Mouse (Mus musculus) midbrain, embryonic 16.5 days (tissue): ENCODE measurements around the gene Erc1. TPM values are rescaled to one million over a fixed set of nuclear protein-coding genes. Genes with fewer than 3 reads are reported as not detected.

ENCODE experiments used
- ATAC-seq: fragments of 200-750 bp; cut with Nextera tagmentation; 2 replicates; pipeline ENCODE4 v1.8.0; 2017; ENCODE audit warnings: moderate TSS enrichment
- H3K27ac ChIP-seq: fragments of 300-500 bp; sonication (generic); 2 replicates; pipeline ENCODE4 v1.5.1; 2014; ENCODE audit warnings: mild to moderate bottlenecking, low read length, mixed read lengths
- H3K27me3 ChIP-seq: fragments of 300-500 bp; sonication (generic); 2 replicates; pipeline ENCODE4 v1.6.1; 2014; ENCODE audit warnings: low read depth, low read length, mixed read lengths; ENCODE audit not compliant: control insufficient read depth, insufficient read depth
- H3K36me3 ChIP-seq: fragments of 300-500 bp; sonication (generic); 2 replicates; pipeline ENCODE4 v1.6.1; 2014; ENCODE audit warnings: mild to moderate bottlenecking, low read length, moderate library complexity, mixed read lengths; ENCODE audit not compliant: control insufficient read depth, insufficient read depth
- H3K4me1 ChIP-seq: fragments of 300-500 bp; sonication (generic); 2 replicates; pipeline ENCODE4 v1.6.1; 2014; ENCODE audit warnings: mild to moderate bottlenecking, low read length, mixed read lengths; ENCODE audit not compliant: control insufficient read depth, insufficient read depth
- H3K4me2 ChIP-seq: fragments of 300-500 bp; sonication (generic); 2 replicates; pipeline ENCODE4 v1.6.1; 2014; ENCODE audit warnings: mild to moderate bottlenecking, low read length, mixed read lengths
- H3K4me3 ChIP-seq: fragments of 300-500 bp; sonication (generic); 2 replicates; pipeline ENCODE4 v1.5.1; 2014; ENCODE audit warnings: low read depth, mild to moderate bottlenecking, low read length, moderate library complexity, mixed read lengths
- H3K9ac ChIP-seq: fragments of 300-500 bp; sonication (generic); 2 replicates; pipeline ENCODE4 v1.6.1; 2014; ENCODE audit warnings: low read depth, low read length, mixed read lengths
- H3K9me3 ChIP-seq: fragments of 300-500 bp; sonication (generic); replicated peaks from 2 replicates; pipeline ENCODE4 v1.6.1; 2014; ENCODE audit warnings: mild to moderate bottlenecking, low read length, mixed read lengths; ENCODE audit not compliant: control insufficient read depth, poor library complexity, severe bottlenecking
- WGBS: fragments of 180-500 bp; shearing (Covaris S2); extraction: QIAGEN DNeasy Blood & Tissue Kit; methylation state at CpG from one replicate; pipeline ENCODE4 v1.1.7; 2014; 5-methylcytosine and 5-hydroxymethylcytosine counted together
- polyA plus RNA-seq: library from polyadenylated mRNA; unstranded; fragments of >200 nt; fragmentation: Nextera tagmentation; extraction: Ambion mirVana; gene quantifications from 2 replicates; pipeline ENCODE4 v1.2.1, GENCODE M21; 2015

Gene Erc1
- polyA plus RNA-seq, 1 experiment from 2014 or later = 47.9 TPM

DNA sequence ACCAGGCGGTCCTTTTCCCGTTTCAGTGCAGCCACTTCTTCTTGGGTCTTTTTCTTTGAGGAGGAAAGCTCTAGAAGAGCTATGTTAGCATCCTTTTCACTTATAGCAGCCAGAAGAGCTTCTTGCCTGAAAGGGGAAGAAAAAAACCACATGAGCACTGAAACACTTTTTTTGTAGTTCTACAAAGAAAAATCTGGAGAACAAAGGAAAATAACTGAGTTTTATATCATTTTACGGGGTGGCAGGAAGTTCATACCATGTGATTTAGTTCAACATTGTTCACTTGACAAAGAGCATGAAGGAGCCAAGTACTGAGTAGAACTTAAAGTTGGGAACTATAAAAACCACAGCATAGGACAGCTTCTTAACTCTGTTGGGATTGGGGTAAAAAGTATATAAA lies 217.3 kb downstream of the Erc1 start:
- WGBS = 74% methylated on average over 3 of the region's 3 CpGs

DNA sequence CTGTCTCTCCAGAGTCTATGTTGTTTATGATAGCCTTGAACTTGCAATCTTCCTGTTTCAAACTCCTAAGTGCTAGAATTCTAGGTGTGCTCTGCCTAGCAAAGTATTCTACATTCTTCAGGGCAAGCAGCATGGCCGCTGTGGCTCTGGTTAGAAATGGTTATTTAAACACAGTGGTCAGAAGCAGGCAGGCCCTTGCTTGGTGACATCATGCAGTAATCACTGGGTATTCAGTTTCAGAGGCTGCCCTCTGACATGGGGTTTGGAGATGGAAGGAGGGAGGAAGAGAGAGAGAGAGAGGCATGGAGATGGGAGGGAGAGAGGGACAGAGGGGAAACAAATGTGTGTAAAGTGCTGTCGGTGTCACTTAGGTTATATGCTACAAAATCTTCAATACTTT lies 246.6 kb downstream of the Erc1 start:
- H3K9ac ChIP-seq = no peak overlapping the region
- WGBS = 80% methylated on average over 2 of the region's 2 CpGs
- no peak for ATAC-seq
- no peaks in the 10 kb centered on the region for H3K36me3 ChIP-seq
- H3K9me3 ChIP-seq = no peaks in the 10 kb centered on the region
- H3K4me3 ChIP-seq = no peak overlapping the region
- no peaks in the 10 kb centered on the region for H3K4me1 ChIP-seq
- H3K27ac ChIP-seq = no peak overlapping the region
- no peak overlapping the region for H3K4me2 ChIP-seq
- H3K27me3 ChIP-seq = no peaks in the 10 kb centered on the region

More for the DNA sequence above, 217.3 kb downstream of the Erc1 start:
- H3K4me3 ChIP-seq = no peak overlapping the region
- no peaks in the 10 kb centered on the region for H3K9me3 ChIP-seq
- H3K9ac ChIP-seq = no peak overlapping the region
- no peaks in the 10 kb centered on the region for H3K4me1 ChIP-seq
- ATAC-seq = no peak
- no peak overlapping the region for H3K4me2 ChIP-seq
- peaks cover 14% of the 10 kb centered on the region; the same call in 1 of the 2 replicates for H3K36me3 ChIP-seq
- H3K27me3 ChIP-seq = no peaks in the 10 kb centered on the region
- H3K27ac ChIP-seq = no peak overlapping the region

DNA sequence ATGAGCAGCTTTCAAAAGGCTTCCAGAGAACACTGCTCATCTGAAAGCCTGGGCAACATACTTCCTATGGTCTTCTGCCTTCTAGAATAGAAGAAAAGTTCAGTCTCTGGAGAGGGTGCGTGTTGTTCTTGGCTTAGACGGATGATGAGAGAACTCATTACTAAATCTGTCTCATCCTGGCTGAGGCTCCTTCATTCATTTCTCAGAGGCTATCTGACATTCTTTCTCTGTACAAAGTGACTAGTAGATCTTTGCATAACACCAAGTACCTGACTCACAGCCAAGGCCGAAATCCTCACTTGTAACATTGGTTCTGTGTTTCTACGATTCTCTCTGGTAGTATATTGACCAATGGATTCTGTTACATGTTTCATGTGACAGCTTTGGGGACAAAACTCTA lies 252.5 kb downstream of the Erc1 start:
- no peaks in the 10 kb centered on the region for H3K36me3 ChIP-seq
- H3K27me3 ChIP-seq = no peaks in the 10 kb centered on the region
- no peak overlapping the region for H3K4me3 ChIP-seq
- no peak overlapping the region for H3K4me2 ChIP-seq
- no peak overlapping the region for H3K9ac ChIP-seq
- H3K4me1 ChIP-seq = no peaks in the 10 kb centered on the region
- no peak overlapping the region for H3K27ac ChIP-seq
- ATAC-seq = no peak
- H3K9me3 ChIP-seq = no peaks in the 10 kb centered on the region
- 88% methylated on average over 4 of the region's 4 CpGs for WGBS

DNA sequence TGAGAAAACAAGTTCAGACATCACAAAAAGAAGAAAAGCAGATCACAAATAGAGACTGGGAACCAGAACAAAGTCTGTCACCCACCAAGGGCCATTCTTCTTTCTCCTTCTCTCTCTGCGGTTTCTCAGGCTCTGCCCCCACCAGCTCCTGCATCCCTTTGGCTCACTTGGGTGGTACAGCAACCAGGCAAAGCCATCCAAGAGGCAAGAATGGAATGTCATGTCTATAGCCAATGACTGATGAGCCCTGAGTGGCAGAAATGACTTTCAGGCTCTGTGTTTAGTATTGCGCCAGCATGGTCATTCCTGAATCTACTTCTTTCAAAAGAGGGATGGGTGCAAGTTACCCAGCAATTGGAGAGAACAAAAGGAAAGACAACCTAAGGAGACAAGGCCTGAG lies 257.1 kb downstream of the Erc1 start:
- 80% methylated on average over 2 of the region's 2 CpGs for WGBS
- Histone ChIP-seq H3K4me1 (no peaks in the 10 kb centered on the region), H3K27ac (no peak overlapping the region), H3K9ac (no peak overlapping the region), H3K4me3 (no peak overlapping the region), H3K4me2 (no peak overlapping the region), H3K9me3 (no peaks in the 10 kb centered on the region), H3K36me3 (no peaks in the 10 kb centered on the region), H3K27me3 (no peaks in the 10 kb centered on the region)
- no peak for ATAC-seq

DNA sequence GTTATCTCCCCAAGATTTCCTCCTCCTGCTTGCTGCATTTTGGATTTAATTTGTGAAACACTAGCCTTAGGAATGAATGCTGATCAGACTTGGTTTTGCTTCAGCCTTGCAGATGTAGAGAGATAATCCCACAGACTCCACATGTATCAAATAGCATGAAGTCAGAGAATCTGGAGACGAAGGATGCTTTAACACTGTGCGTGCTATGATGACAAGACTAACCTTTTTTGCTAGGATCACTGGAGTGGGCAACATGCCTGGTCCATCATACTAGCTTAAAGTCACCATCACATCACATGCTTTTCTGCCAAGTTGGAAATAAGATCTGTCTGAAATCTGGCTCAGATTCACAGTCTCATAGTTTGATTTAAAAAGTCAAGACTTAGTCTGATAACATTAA lies 260.1 kb downstream of the Erc1 start:
- Histone ChIP-seq H3K9me3 (no peaks in the 10 kb centered on the region), H3K9ac (no peak overlapping the region), H3K36me3 (no peaks in the 10 kb centered on the region), H3K27ac (no peak overlapping the region), H3K4me3 (no peak overlapping the region), H3K27me3 (no peaks in the 10 kb centered on the region), H3K4me2 (no peak overlapping the region), H3K4me1 (no peaks in the 10 kb centered on the region)
- 89% methylated on average over 2 of the region's 2 CpGs for WGBS
- ATAC-seq = no peak

DNA sequence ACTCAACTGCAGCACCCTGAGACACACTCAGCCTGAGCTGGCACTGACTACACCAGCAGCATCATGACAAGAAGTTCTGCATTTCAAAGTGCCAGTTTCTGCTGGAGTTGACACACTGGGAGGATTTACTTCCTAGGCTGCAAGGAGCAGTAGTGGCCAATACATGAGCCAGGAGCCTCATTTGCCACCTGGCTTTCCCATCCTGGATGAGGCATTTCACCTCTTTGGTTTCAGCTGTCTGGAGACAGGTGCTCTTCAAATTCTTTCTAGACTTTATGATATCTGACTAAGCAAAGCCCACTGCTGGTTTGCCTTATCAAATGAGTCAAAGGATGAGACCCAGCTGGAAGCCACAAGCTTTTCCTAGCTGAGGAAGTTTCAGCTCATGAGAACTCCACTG lies 260.5 kb downstream of the Erc1 start:
- H3K4me1 ChIP-seq = no peaks in the 10 kb centered on the region
- H3K9ac ChIP-seq = no peak overlapping the region
- H3K4me2 ChIP-seq = no peak overlapping the region
- H3K36me3 ChIP-seq = no peaks in the 10 kb centered on the region
- H3K9me3 ChIP-seq = no peaks in the 10 kb centered on the region
- H3K27me3 ChIP-seq = no peaks in the 10 kb centered on the region
- no peak overlapping the region for H3K27ac ChIP-seq
- no peak for ATAC-seq
- H3K4me3 ChIP-seq = no peak overlapping the region

DNA sequence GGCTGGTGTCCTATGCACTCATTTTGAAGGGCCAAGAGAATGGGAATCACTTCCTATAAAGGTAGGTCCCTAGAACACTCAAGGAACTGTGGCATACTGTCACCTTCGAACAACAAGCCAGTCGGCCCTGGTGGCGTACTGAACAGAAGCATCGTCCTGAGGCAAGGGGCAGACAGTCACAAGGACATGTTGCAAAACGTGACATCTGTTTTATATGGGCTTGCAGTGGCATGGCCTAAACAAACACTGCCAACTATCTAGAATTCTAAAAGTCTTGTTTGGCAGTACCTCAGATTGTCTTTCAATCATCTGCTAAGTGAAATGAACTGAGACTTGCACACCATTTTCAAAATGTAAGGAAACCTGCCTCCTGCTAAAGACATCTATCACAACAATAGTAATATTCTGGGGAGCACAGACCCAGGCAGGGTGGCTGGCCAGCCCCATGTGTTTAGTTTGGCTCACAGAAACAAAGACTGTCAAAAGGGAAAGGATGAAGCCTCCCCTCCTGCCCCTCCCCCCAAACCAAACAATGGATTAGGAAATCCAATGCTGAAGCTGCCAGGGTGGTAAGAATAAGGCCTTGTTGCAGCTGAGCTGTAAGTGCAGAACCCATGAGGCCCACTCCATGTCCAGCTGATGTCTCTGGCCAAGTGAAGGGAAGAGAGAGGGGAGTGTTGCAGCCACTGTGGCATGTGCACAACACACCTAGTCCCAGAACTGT lies 262.2 kb downstream of the Erc1 start:
- no peak for ATAC-seq
- no peaks in the 10 kb centered on the region for H3K9me3 ChIP-seq
- WGBS = 65% methylated on average over 5 of the region's 5 CpGs
- no peaks in the 10 kb centered on the region for H3K36me3 ChIP-seq
- H3K27me3 ChIP-seq = no peaks in the 10 kb centered on the region
- no peak overlapping the region for H3K27ac ChIP-seq
- H3K9ac ChIP-seq = no peak overlapping the region
- no peaks in the 10 kb centered on the region for H3K4me1 ChIP-seq
- no peak overlapping the region for H3K4me2 ChIP-seq
- no peak overlapping the region for H3K4me3 ChIP-seq

DNA sequence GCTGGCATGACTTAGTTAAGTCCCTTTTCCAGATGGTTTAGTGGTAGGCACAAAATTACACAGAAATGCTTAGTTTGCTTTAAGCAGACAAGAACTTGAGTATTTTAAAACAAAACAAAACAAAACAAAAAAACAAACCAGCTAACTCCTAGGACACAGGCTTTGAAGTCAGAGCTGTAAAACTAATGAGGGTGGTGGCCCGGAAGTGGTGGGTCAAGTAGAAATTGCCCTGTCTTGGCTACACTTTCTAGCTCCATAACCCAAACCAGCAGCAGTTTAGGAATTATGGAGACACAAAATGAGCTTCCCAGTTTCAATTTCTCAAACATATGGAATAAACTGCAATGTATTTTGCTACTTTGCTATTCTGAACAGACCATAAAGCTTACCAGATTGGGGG lies 263.9 kb downstream of the Erc1 start:
- no peak overlapping the region for H3K4me3 ChIP-seq
- no peaks in the 10 kb centered on the region for H3K4me1 ChIP-seq
- no peaks in the 10 kb centered on the region for H3K36me3 ChIP-seq
- H3K4me2 ChIP-seq = no peak overlapping the region
- no peak overlapping the region for H3K27ac ChIP-seq
- H3K9me3 ChIP-seq = no peaks in the 10 kb centered on the region
- 65% methylated on average over 1 of the region's 1 CpGs for WGBS
- no peak overlapping the region for H3K9ac ChIP-seq
- no peak for ATAC-seq
- H3K27me3 ChIP-seq = no peaks in the 10 kb centered on the region

DNA sequence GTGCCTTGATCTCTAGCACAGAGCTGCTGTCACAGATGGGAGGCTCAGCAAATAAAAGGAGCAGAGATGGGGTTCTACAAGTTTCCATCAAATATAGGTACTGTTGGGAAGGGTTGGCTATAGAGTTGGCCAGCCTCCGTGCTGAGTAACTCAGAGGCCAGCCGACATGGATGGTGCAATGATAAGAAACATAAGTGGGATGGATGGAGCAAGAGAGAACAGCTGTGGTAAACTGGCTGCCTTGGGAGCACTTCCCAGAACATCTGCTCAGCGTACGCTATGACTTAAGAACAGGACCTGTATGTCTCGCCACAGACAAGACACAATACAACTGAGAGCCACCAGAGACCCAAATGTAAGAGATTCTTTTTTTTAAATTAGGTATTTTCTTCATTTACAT lies 264.8 kb downstream of the Erc1 start:
- Histone ChIP-seq H3K4me2 (no peak overlapping the region), H3K9ac (no peak overlapping the region), H3K9me3 (no peaks in the 10 kb centered on the region), H3K4me1 (no peaks in the 10 kb centered on the region), H3K36me3 (no peaks in the 10 kb centered on the region), H3K27me3 (no peaks in the 10 kb centered on the region), H3K27ac (no peak overlapping the region), H3K4me3 (no peak overlapping the region)
- 97% methylated on average over 5 of the region's 5 CpGs for WGBS
- no peak for ATAC-seq
